14 mouse cellular contexts compared by ENCODE assay signal in genomic region chr14:104812006-104812405, GRCm38 (mm10).
"Had no signal": no experiment of that assay in that cellular context is flagged by ENCODE, and none has a peak within 500 bp of the region (broad histone marks: within the 10 kb centered on the region; RNA-seq: fewer than 3 reads in every experiment).

No protein-coding gene starts in this region.

- DNase-seq: cerebellum, adult 8-10 months; cerebellum, adult 9-10 months; cerebellum, adult 9-11 months; cerebellum, postnatal 25 days; cerebellum, postnatal 36 days; embryo, embryonic 11 days; forebrain, postnatal 0 days; gastrocnemius, adult 2 months; gastrocnemius, postnatal 10 days; gastrocnemius, postnatal 14 days; gastrocnemius, postnatal 25 days; gastrocnemius, postnatal 36 days; heart, adult 18-20 months; heart, adult 2 months had no signal
